Mouse (Mus musculus) testis, adult 2 months (tissue): Measurements from ENCODE around the gene Mpi.

Experiments used
- CTCF ChIP-seq: fragments of 200-500 bp; IDR thresholded peaks from 2 replicates; pipeline ENCODE4 v1.5.1; 2012; ENCODE audit warnings: low read depth, mild to moderate bottlenecking, inconsistent platforms, low read length, moderate library complexity; ENCODE audit not compliant: control insufficient read depth, insufficient read depth, insufficient replicate concordance
- POLR2A ChIP-seq: fragments of 200-500 bp; IDR thresholded peaks from 2 replicates; pipeline ENCODE4 v1.6.1; 2012; ENCODE audit warnings: low read depth, mild to moderate bottlenecking, inconsistent platforms, low read length, moderate library complexity; ENCODE audit not compliant: control insufficient read depth

DNA sequence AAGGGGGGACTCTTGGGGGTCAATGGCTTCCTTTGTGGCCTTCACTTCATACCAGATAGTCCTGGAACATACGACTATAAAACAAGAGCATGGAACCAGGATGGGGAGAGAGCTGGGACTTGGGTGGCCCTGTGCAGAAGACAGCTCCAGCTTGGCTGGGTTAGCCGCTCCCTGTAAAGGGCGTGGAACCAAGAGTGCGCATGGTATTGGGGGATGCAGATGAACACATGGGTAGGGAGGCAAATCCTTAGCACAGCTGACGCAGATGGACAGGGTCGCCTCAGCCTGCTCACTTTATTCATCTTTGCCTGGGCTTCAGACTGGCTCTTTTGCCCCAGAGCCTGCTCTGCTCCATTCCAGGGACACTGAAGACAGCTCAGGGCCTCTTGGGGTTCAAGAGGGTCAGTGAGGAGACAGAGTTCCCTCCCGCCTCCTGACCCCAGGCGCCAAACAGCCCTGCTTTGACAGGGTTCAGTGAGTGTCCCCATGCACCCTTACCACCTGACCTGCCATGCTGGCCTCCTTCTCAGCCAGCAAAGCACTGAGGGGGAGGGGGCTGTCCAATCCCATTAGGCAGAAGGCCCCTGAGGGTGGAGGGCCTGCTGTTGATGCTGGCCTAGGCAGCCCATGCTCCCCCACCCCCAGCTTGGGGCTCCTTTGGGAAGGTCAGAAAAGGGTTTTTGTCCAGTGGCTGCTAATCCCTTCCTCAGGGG lies 46.4 kb upstream of the Mpi start:
- TF ChIP-seq CTCF (no peak), POLR2A (no peak)
